Mouse (Mus musculus) layer of hippocampus, adult 9-10 months (tissue): Measurements from ENCODE around the gene Chpf.

Source experiments
- DNase-seq: peaks from one replicate; pipeline ENCODE4 v3.0.0; 2022; ENCODE audit warnings: low spot score

Chpf gene

DNA sequence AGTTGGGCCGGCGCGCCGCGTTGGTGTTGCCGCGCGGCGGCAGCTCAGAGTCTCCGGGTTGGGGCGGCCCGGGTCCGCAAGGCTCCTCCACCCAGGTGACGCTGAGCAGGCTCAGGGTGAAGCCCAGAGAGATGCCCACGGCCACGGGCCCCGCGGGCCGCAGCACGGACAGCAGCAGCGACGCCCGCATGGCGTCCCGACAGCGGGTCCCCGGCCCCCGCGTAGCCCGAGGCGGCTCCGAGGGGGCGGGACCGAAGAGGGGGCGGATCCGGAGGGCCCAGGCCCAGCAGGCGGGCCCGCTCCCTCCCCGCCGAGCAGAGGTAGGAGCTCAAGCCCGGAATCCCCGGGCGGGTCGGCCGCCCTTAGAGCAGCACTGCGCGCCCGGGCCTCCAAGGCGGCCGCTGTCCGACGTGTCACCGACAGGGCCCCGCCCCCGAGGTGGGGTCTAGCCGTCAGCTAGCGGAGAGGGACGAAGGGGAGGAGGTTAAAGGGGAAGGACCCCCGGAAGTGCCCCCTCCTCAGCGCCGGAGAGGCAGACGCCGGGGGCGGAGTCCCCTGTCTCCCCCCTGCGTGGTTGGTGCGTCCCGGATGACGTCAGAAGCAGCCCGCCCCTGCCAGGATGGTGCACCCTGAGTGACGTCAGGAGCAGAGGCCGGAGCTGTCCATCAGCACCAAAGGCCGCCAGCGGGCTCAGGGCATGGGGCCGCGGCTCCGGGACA lies at the start of gene Chpf, which contains the start of gene Tmem198:
Gene Chpf (minus strand): TSS at position 392 of the 719 bp plus-strand sequence.
Gene Tmem198 (plus strand): TSS at position 617 of the 719 bp plus-strand sequence.
- peak; percentile 90 for DNase-seq

DNA sequence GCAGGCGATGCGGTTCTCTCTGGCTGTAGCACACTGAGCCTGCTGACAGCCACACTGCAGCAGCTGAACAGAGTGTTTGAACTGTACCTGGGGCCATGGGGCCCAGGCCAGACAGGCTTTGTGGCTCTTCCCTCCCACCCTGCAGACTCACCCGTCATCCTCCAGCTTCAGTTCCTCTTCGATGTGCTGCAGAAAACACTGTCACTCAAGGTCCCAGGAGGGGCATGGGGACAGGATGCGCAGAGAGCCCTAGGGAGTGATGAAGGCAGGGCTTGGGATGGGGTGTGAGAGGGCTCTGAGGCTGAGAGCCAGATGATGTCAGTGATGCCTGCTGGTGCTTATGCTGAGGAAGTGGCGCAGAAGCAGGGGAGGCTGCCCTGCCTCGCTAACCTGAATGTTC lies 45.6 kb upstream of the Chpf start:
- no peak for DNase-seq

- peak; percentile 89 for DNase-seq
Observed at GRCm38 (mm10) chr1:75521321-75522031, 42.4 kb upstream of the Chpf start, which contains the start of gene Stk11ip. Stk11ip (plus strand) TSS chr1:75521529.

- DNase-seq = no peak
Observed at GRCm38 (mm10) chr1:75519576-75519975, 40.5 kb upstream of the Chpf start.

DNA sequence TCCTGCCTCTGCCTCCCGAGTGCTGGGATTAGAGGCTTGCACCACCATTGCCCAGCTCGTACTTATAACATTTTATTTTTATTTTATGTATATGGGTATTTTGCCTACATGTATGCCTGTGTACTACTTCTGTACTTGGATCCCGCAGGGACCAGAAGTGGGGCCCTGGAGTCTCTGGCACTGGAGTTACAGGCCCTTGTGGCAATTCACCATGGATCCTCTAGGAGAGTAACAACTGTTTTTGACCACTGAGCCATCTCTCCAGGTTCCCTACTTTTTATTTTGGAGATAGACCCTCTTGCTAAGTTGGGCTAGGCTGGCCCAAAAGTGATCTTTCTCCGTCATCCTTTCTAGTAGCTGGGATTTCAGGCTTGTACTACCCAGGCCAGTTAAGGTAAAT lies 39.3 kb upstream of the Chpf start:
- no peak for DNase-seq

- DNase-seq = no peak
Observed at GRCm38 (mm10) chr1:75517984-75518383, 38.9 kb upstream of the Chpf start.

DNA sequence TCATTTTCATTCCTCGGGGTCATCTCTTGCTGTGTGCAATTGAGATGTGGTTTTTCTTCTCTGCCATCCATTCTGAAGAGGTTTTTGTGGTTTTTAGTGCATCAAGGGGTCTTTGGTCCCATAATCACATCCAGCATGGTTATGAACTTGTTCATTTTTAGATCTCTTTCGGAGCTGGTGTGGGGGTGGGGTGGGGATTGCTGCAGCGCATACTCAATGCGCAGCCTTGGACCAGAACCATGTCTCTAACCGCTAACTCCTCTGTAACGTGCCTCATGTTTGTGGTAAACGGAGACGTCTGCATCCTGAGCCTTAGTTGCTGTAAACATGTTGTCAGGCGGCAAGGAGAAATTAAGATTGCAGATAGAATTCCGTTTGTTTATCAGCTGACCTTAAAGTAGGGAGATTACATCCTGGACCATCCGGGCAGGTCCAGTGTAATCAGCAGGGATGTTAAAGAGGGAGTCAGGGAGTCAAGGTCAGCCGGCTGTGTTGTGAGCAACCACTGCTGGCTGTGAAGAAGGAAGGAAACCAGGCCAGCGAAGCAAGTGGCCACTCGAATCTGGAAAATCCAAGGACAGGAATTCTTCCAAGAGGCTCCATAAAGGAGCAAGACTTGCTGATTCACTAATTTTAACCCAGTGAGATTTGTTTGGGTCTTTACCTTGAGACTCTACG lies 37.7 kb upstream of the Chpf start:
- DNase-seq = no peak

DNA sequence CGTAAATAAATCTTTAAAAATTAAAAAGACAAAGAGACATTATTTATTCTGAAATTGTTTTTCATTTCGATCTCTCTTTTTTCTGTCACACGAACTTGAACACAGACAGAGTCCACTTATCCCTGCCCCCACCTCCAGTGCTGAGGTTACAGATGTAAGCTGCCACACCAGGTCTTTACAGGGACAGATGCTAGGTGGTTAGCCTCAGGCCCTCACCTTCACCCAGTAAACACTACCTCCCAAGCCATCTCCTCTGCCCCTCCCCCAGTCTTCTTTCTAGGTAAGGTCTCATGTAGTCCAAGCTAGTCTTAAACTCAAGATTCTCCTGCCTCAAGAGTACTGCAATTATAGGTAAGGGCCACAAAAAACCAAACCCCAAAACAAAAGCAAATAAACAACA lies 33.4 kb upstream of the Chpf start:
- DNase-seq = no peak

DNA sequence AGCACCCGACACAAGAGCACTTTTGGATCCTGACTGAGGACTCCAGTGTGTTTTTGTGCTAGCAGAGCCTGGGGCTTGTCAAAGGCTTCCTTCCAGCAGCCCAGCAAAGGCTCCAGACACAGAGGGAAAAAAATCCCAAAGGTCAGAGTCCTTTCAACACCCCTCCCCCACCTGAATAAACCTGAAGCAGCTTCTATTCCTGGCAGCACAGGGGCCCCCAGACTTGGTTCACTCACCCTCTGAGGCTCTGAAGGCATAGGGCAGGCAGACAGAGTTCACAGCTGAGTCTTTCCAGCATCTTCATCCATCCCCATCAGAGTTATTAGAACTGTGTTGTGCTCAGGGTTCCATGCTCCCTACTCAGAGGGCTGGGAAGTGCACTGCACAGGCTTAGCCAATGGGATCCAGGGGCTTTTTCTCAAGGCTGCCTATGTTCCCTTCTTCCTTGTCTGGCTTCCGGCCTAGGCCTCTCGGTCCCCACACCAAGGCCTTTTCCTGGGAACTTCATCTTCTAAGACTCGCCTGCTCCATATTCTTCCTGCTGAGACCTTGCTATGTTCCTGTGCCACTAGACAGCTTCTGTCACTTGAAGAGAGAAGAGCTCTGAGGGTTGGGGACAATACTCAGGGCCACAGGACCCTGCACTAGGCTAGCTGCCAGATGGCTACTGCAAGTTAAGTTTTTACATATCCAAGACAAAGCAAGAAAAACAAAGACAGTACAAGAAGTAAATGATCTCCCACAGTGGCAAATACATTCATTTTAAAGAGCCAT lies 32.5 kb upstream of the Chpf start:
- no peak for DNase-seq

GRCm38 (mm10) chr1:75510154-75510553 lies 31.0 kb upstream of the Chpf start:
- no peak for DNase-seq

GRCm38 (mm10) chr1:75509586-75509985 lies 30.5 kb upstream of the Chpf start:
- no peak for DNase-seq

DNA sequence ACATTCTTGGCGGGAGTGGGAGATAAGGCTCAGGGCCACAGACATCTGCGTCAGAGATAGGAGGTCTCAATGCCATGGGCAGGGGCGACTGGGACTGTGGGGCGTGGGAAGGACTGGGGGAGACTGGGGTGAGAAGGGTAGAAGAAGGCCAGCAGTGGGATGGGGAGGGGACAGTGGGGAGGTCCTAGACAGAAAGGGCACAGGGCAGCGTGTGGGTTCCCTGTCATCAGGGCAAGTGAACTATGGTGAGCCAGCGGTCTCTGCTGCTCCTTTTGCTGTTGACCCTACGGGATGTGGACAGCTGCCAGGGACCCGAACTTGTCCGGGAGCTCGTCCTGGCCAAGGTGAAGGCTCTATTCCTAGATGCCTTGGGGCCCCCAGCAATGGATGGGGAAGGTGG lies 27.9 kb upstream of the Chpf start, which contains the start of gene Inha:
Gene Inha (plus strand): TSS at position 72 of the 400 bp plus-strand sequence.
- DNase-seq = no peak

- no peak for DNase-seq
Observed at GRCm38 (mm10) chr1:75505956-75506831, 27.1 kb upstream of the Chpf start, which contains the start of gene Obsl1. Obsl1 (minus strand) TSS chr1:75506452.

DNA sequence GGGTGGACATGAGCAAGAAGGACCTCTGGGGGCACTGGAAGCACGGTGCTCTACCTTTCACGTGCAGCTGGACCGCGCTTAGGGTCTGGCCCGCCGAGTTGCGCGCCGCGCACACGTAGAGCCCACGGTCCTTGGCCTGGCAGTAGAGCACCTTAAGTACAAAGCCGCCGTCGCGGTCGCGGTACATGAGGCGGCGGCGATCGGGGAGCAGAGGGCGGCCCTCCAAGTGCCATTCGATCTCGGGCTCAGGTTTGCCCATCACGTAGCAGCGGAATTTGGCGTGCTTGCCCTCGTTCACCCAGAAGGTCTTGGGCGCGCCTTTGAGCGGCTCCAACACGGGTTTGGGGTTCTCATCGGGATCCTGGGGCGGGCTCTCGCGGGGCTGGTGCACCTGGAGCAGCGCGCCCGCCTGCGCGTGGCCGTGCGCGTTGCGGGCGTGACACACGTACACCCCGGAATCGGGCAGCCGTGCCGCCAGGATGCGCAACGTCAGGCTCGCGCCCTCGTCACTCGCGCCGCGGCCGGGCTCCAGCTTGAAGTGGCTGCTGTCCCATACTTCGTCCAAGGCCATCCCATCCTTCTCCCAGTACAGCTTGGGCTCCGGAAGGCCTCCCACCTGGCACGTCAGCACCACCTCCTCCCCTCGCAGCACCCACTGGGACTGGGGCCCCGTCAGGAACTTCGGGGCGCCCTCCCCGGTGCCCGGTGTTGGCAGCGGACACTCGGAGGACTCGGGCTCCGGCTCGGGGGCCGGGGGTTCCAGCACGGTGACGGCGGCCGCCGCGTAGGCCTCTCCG lies 26.2 kb upstream of the Chpf start:
- no peak for DNase-seq

- DNase-seq = no peak
Observed at GRCm38 (mm10) chr1:75504256-75505045, 25.3 kb upstream of the Chpf start.

DNA sequence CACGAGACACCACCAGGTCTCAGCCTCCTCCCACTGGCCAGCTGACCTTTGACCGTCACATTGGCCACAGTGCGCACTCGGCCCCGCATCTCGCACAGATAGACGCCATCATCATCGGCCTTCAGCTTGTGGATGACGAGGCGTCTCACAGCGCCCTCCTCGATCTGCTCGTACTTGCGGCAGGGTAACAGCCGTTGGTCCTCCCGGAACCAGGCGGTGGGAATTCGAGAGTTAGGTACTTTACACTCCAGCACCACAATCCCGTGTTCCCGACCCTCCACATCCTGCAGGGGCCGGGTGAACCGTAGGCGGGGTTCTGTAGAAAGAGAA lies 24.5 kb upstream of the Chpf start:
- no peak for DNase-seq

- no peak for DNase-seq
Observed at GRCm38 (mm10) chr1:75502945-75503650, 24.0 kb upstream of the Chpf start.

- no peak for DNase-seq
Observed at GRCm38 (mm10) chr1:75501905-75502304, 22.8 kb upstream of the Chpf start.

GRCm38 (mm10) chr1:75499441-75499840 lies 20.3 kb upstream of the Chpf start:
- DNase-seq = no peak
